Mouse (Mus musculus) lung, embryonic 16.5 days (tissue): ENCODE data around the gene Dolpp1. TPM values are rescaled to one million over a fixed set of nuclear protein-coding genes. Genes with fewer than 3 reads are reported as not detected.
A peak's percentile ranks its signal among the peaks of the same experiment; 100 is the strongest.

ENCODE experiments used
- ATAC-seq: fragments of 200-750 bp; cut with Nextera tagmentation; 2 replicates; pipeline ENCODE4 v1.8.0; 2017; ENCODE audit warnings: low read depth, mild to moderate bottlenecking, moderate library complexity
- H3K27ac ChIP-seq: fragments of 300-500 bp; sonication (generic); 2 replicates; pipeline ENCODE4 v1.5.1; 2014; ENCODE audit warnings: mild to moderate bottlenecking, control low read depth, low read length
- H3K27me3 ChIP-seq: fragments of 300-500 bp; sonication (generic); 2 replicates; pipeline ENCODE4 v1.6.1; 2014; ENCODE audit warnings: low read depth, low read length, mixed read lengths; ENCODE audit not compliant: control insufficient read depth, insufficient read depth
- H3K36me3 ChIP-seq: fragments of 300-500 bp; sonication (generic); 2 replicates; pipeline ENCODE4 v1.6.1; 2014; ENCODE audit warnings: low read length; ENCODE audit not compliant: control insufficient read depth, insufficient read depth
- H3K4me1 ChIP-seq: fragments of 300-500 bp; sonication (generic); replicated peaks from 2 replicates; pipeline ENCODE4 v1.6.1; 2014; ENCODE audit warnings: low read length, mixed read lengths; ENCODE audit not compliant: control insufficient read depth, insufficient read depth
- H3K4me2 ChIP-seq: fragments of 300-500 bp; sonication (generic); 2 replicates; pipeline ENCODE4 v1.6.1; 2014; ENCODE audit warnings: low read depth, low read length, control low read depth
- H3K4me3 ChIP-seq: fragments of 300-500 bp; sonication (generic); 2 replicates; pipeline ENCODE4 v1.5.1; 2014; ENCODE audit warnings: mild to moderate bottlenecking, low read length, control low read depth
- H3K9ac ChIP-seq: fragments of 300-500 bp; sonication (generic); 2 replicates; pipeline ENCODE4 v1.6.1; 2014; ENCODE audit warnings: low read length, control low read depth
- H3K9me3 ChIP-seq: fragments of 300-500 bp; sonication (generic); 2 replicates; pipeline ENCODE4 v1.6.1; 2016; ENCODE audit warnings: low read length; ENCODE audit not compliant: control insufficient read depth
- WGBS: fragments of 180-500 bp; shearing (Covaris S2); extraction: QIAGEN DNeasy Blood & Tissue Kit; methylation state at CpG from one replicate; pipeline ENCODE4 v1.1.7; 2014; 5-methylcytosine and 5-hydroxymethylcytosine counted together
- polyA plus RNA-seq: library from polyadenylated mRNA; unstranded; fragments of >200 nt; fragmentation: Nextera tagmentation; extraction: Ambion mirVana; gene quantifications from 2 replicates; pipeline ENCODE4 v1.2.1, GENCODE M21; 2015

Dolpp1 gene
- polyA plus RNA-seq, 1 experiment from 2014 or later = 49.6 TPM

DNA sequence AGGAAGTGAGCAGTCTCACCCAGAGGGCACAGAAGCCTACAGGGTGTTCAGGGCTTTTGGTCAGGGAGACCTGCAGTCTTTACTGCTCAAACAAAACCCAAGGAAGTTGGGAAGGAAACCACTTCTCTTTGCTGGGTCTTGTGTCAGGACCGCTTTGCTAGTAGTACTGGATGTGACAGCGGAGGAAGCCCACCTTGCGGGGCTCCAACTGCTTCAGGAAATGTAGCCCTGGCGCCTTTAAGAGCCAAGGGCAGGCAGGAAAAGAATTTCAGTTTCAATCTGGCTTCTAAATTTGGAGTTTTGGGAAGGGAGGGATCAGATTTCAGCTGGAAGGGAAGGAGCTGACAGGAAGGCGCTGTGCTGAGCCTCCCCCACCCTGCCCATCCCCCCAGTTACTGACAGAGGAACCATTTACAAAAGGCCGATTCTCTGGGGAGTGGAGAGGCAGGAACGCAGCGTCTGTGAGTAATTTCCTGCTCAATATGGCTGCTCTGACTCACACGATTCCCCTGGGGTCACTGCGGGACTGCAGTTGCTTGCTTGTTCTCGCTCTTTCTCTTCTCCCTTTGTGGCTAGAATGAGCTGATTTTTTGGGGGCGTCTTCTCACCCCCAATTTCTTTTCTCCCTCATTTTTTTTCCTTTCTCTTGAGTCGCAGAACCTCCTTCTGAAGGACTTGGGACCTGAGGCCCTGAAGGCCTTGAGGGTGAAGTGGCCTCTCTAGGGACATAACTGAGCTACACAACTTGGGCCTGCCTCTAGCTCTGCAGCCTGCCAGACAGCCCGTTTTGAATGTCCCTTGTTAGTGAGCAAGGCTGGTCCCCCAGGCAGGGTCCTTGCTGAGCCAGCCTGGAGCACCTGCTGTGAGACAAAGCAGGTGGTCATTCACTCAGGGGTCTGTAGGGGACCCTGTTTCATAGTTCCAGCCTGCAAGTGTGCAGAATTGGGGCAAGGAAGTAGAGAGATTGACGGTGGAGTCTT, 49.8 kb downstream of the Dolpp1 start:
- Histone ChIP-seq H3K36me3 (peaks cover 31% of the 10 kb centered on the region), H3K4me1 (peaks cover 60% of the 10 kb centered on the region), H3K4me2 (peak overlapping the region; percentile 61), H3K27me3 (no peaks in the 10 kb centered on the region), H3K9me3 (no peaks in the 10 kb centered on the region), H3K9ac (peak overlapping the region; percentile 72), H3K27ac (peak overlapping the region; percentile 99), H3K4me3 (peak overlapping the region; percentile 41)
- 2% methylated on average over 15 of the region's 15 CpGs for WGBS
- peak; percentile 86 for ATAC-seq

DNA sequence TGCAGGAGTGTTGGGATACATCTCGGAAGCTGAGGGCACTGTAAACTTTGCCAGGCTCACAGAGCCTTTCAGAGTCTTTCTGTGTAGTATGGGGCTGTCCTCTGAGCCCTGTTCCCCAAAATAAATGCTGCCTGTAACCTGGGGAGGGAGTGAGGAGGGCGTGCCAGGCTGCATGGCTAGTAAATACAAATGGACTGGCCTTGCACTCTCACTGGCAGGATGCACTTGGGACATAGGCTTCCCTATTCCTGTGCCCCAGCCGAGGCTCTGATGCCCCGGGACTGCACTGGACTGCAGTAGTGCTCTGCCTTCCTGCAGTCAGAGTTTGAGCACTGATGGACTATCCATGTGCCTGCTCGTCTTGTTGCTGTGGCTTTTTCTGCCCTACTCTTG, 50.4 kb downstream of the Dolpp1 start:
- Histone ChIP-seq H3K36me3 (peaks cover 28% of the 10 kb centered on the region), H3K27me3 (no peaks in the 10 kb centered on the region), H3K27ac (peak overlapping the region; percentile 99), H3K9ac (peak overlapping the region; percentile 72), H3K4me3 (peak overlapping the region; percentile 41), H3K4me1 (peaks cover 60% of the 10 kb centered on the region), H3K4me2 (peak overlapping the region; percentile 61), H3K9me3 (no peaks in the 10 kb centered on the region)
- 20% methylated on average over 5 of the region's 5 CpGs for WGBS
- ATAC-seq = no peak

DNA sequence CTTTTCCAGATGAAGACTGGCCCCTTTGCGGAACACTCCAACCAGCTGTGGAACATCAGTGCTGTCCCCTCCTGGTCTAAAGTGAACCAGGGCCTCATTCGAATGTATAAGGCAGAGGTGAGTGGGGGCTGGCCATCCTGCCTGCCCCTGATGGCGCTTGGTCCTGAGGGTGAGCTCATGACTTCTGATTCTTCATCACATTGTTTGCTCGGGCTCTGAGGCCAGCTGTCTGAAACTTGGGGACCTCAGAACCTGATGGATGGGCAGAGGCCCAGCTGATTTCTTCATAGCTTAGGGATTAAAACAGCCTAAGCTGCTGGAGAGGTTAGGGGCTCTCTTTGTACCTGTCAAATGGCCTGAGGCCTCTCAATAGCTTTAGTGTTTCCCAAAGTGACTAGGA, 51.2 kb downstream of the Dolpp1 start:
- Histone ChIP-seq H3K27ac (peak overlapping the region; percentile 99), H3K36me3 (peaks cover 22% of the 10 kb centered on the region), H3K9me3 (no peaks in the 10 kb centered on the region), H3K4me2 (peak overlapping the region; percentile 61), H3K4me3 (no peak overlapping the region), H3K4me1 (peaks cover 60% of the 10 kb centered on the region), H3K27me3 (no peaks in the 10 kb centered on the region), H3K9ac (peak overlapping the region; percentile 72)
- no peak for ATAC-seq
- 35% methylated on average over 4 of the region's 4 CpGs for WGBS

DNA sequence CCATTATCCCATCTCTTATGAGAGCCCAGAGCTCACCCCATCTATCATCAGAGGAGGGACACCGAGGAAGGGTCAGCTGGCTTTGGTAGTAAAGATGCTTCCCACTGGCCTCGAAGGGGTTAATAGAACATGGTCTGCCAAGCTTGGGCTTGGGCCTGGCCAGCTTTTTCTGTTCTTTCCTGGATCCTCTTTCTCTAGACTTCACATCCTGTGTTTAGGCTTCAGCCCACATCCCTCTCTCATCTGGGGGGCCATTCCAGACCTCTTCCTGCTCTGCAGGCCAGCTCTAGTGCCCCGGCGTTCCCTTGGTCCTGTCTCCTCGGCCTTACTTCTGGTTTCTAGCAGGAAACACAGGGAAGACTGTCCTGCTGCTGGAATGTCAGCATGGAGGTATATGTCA, 52.0 kb downstream of the Dolpp1 start:
- Histone ChIP-seq H3K4me3 (no peak overlapping the region), H3K4me1 (peaks cover 60% of the 10 kb centered on the region), H3K27me3 (no peaks in the 10 kb centered on the region), H3K36me3 (peaks cover 16% of the 10 kb centered on the region), H3K4me2 (0 out of 2 replicates have a peak overlapping the region, but pooled peaks have one; percentile 61), H3K9ac (peak overlapping the region; percentile 40), H3K27ac (peak overlapping the region; percentile 99), H3K9me3 (no peaks in the 10 kb centered on the region)
- ATAC-seq = no peak
- WGBS = 38% methylated on average over 5 of the region's 5 CpGs

DNA sequence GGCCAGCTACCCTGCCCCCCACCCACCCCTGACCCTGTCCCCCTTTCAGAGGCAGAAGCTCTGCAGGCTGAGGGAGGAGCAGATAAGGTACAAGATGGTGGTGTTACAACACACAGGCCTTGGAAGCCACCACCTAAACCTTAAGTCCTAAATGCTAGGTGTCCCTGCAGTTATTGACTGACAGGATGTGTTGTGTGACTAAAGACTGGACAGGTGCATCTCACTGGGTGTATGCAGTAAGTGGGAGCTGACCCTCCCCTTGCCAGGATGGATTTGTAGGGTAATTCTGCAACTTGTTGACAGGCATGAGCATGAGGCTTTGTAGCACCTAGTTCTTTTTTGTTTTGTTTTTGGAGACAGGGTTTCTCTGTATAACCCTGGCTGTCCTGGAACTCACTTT, 52.4 kb downstream of the Dolpp1 start:
- Histone ChIP-seq H3K9me3 (no peaks in the 10 kb centered on the region), H3K4me1 (peaks cover 58% of the 10 kb centered on the region), H3K4me3 (no peak overlapping the region), H3K9ac (peak overlapping the region; percentile 40), H3K4me2 (0 out of 2 replicates have a peak overlapping the region, but pooled peaks have one; percentile 61), H3K27me3 (no peaks in the 10 kb centered on the region), H3K36me3 (peaks cover 16% of the 10 kb centered on the region), H3K27ac (peak overlapping the region; percentile 99)
- ATAC-seq = no peak

DNA sequence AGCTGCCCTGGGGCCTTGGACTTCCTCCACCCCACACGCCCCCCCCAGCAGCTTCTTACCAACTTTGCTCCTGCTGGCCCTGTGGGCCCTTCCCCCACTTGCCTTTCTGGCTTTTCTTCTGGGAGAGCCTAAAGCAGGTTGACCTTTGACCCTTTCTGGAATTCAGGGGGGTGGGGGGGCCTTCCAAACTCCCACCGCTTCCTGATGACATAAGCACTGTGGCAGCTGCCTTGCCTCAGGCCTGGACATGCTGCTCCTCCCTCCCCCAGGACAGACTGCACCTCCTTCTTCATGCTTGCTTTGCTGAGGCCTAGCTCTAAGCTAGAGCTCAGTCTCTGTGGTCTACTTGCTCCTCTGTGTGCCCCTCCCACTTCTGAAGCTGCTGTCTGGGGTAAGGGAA, 53.3 kb downstream of the Dolpp1 start:
- Histone ChIP-seq H3K27ac (peak overlapping the region; percentile 46; the same call in 1 of the 2 replicates), H3K4me1 (peaks cover 50% of the 10 kb centered on the region), H3K9ac (peak overlapping the region; percentile 20), H3K9me3 (peaks cover 5% of the 10 kb centered on the region), H3K4me2 (no peak overlapping the region), H3K4me3 (no peak overlapping the region), H3K27me3 (no peaks in the 10 kb centered on the region), H3K36me3 (peaks cover 20% of the 10 kb centered on the region)
- peak; percentile 24; the same call in 1 of the 2 replicates for ATAC-seq
- WGBS = 35% methylated on average over 2 of the region's 2 CpGs

DNA sequence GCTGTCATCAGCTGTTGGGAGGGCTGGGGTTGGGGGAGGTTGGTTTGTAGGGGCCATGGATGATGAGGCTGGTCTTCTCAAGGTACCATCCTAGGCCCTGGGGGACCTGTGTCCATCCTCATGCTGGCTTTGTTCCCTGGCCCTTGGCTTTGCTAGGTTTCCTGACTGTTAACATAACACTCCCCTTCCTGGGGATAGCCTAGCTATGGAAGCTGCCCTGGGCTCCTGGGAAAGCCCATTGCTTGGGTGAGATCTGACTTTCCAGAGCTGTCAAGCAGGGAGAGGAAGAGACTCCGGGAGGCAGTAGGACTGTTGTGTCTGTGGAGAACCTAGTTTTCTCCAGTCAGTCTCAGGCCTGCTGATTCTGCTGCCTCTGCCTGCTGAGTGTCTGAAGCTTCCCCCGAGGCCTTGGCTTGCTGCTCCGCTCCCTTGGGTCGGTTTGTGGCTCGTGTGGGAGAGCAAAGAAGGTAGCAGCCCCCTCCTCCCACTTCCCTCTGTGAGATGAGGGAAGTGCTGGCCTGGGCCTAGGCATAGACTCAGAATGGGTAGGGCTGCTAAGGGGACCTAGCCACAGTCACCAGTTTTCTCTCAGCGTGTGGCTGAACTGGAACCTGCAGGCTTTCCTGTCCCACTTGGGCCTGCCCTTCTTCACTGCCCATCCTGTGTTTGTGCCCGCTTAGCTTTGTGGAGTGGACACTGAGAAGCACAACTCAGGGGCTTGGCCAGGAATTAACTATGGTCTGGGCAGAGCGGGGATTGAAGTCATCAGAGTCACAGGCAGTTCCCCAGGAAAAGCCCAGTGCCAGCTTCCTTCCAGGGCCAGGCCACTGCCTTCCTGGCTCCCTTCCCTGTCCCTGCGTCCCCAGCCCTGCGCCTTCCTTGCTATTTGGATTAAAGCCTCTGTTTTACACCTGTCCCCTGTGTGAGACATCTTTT, 55.1 kb downstream of the Dolpp1 start:
- H3K36me3 ChIP-seq = peaks cover 24% of the 10 kb centered on the region
- H3K4me1 ChIP-seq = peaks cover 36% of the 10 kb centered on the region
- peak overlapping the region; percentile 65 for H3K27ac ChIP-seq
- H3K9ac ChIP-seq = peak overlapping the region; percentile 23; the same call in 1 of the 2 replicates
- no peak overlapping the region for H3K4me3 ChIP-seq
- H3K27me3 ChIP-seq = no peaks in the 10 kb centered on the region
- peaks cover 5% of the 10 kb centered on the region for H3K9me3 ChIP-seq
- no peak overlapping the region for H3K4me2 ChIP-seq
- ATAC-seq = no peak
- 74% methylated on average over 10 of the region's 10 CpGs for WGBS

DNA sequence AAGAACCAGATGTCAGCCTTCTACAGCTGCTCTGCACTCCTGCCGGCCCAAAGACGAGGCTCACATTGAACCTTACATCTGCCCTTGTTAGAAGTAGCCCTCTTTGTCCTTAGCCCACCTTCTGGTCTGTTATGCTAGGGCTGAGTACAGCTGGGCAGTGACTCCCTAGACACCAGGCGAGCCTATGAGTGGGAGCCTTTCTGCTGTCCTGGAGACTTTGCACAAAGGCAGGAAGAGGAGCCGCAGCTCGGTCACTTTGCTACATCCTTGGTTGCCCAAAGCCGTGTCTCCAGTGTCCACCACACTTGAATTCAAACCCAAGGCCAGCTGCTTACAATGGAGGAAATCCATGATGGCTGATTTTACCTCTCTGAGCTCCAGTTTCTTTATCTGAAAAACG, 56.3 kb downstream of the Dolpp1 start:
- H3K36me3 ChIP-seq = peaks cover 22% of the 10 kb centered on the region
- peaks cover 5% of the 10 kb centered on the region for H3K9me3 ChIP-seq
- no peak for ATAC-seq
- 91% methylated on average over 7 of the region's 7 CpGs for WGBS
- no peak overlapping the region for H3K4me2 ChIP-seq
- H3K9ac ChIP-seq = no peak overlapping the region
- H3K4me1 ChIP-seq = peaks cover 24% of the 10 kb centered on the region
- no peak overlapping the region for H3K4me3 ChIP-seq
- H3K27me3 ChIP-seq = no peaks in the 10 kb centered on the region
- H3K27ac ChIP-seq = no peak overlapping the region
